Mouse (Mus musculus) liver, embryonic 16.5 days (tissue): ENCODE data around the gene Eya4. TPM values are rescaled to one million over a fixed set of nuclear protein-coding genes. Genes with fewer than 3 reads are reported as not detected.

Experiments used
- ATAC-seq: fragments of 200-750 bp; cut with Nextera tagmentation; 2 replicates; pipeline ENCODE4 v1.8.0; 2017; ENCODE audit warnings: low read depth, mild to moderate bottlenecking, moderate number of reproducible peaks, moderate library complexity
- H3K27ac ChIP-seq: fragments of 300-500 bp; sonication (generic); 2 replicates; pipeline ENCODE4 v1.5.1; 2014; ENCODE audit warnings: mild to moderate bottlenecking, low read length
- H3K27me3 ChIP-seq: fragments of 300-500 bp; sonication (generic); 2 replicates; pipeline ENCODE4 v1.6.1; 2014; ENCODE audit warnings: low read depth, low read length, mixed read lengths; ENCODE audit not compliant: control insufficient read depth, insufficient read depth
- H3K36me3 ChIP-seq: fragments of 300-500 bp; sonication (generic); 2 replicates; pipeline ENCODE4 v1.6.1; 2014; ENCODE audit warnings: mild to moderate bottlenecking; ENCODE audit not compliant: control insufficient read depth, insufficient read depth
- H3K4me1 ChIP-seq: fragments of 300-500 bp; sonication (generic); 2 replicates; pipeline ENCODE4 v1.6.1; 2014; ENCODE audit warnings: low read depth, low read length, mixed read lengths; ENCODE audit not compliant: control insufficient read depth
- H3K4me2 ChIP-seq: fragments of 300-500 bp; sonication (generic); 2 replicates; pipeline ENCODE4 v1.6.1; 2014; ENCODE audit warnings: low read depth, low read length, mixed read lengths
- H3K4me3 ChIP-seq: fragments of 300-500 bp; sonication (generic); 2 replicates; pipeline ENCODE4 v1.5.1; 2014; ENCODE audit warnings: low read depth, mild to moderate bottlenecking, low read length
- H3K9ac ChIP-seq: fragments of 300-500 bp; sonication (generic); 2 replicates; pipeline ENCODE4 v1.6.1; 2014; ENCODE audit warnings: low read depth, low read length
- H3K9me3 ChIP-seq: fragments of 300-500 bp; sonication (generic); replicated peaks from 2 replicates; pipeline ENCODE4 v1.6.1; 2016; ENCODE audit warnings: low read length; ENCODE audit not compliant: control insufficient read depth
- WGBS: fragments of 180-500 bp; shearing (Covaris S2); extraction: QIAGEN DNeasy Blood & Tissue Kit; methylation state at CpG from one replicate; pipeline ENCODE4 v1.1.7; 2014; ENCODE audit not compliant: insufficient replicate concordance; 5-methylcytosine and 5-hydroxymethylcytosine counted together
- polyA plus RNA-seq: library from polyadenylated mRNA; unstranded; fragments of >200 nt; fragmentation: Nextera tagmentation; extraction: Ambion mirVana; gene quantifications from 2 replicates; pipeline ENCODE4 v1.2.1, GENCODE M21; 2015

The Eya4 gene
- polyA plus RNA-seq, 1 experiment from 2014 or later: 0.11 TPM

- H3K4me1 ChIP-seq: no peaks in the 10 kb centered on the region
- 53% methylated on average over 6 of the region's 6 CpGs for WGBS
- H3K27ac ChIP-seq: no peak overlapping the region
- no peak overlapping the region for H3K9ac ChIP-seq
- H3K36me3 ChIP-seq: no peaks in the 10 kb centered on the region
- H3K4me2 ChIP-seq: no peak overlapping the region
- H3K9me3 ChIP-seq: no peaks in the 10 kb centered on the region
- no peak overlapping the region for H3K4me3 ChIP-seq
- H3K27me3 ChIP-seq: no peaks in the 10 kb centered on the region
- ATAC-seq: no peak
Observed at GRCm38 (mm10) chr10:23179285-23179684, 171.3 kb downstream of the Eya4 start.

GRCm38 (mm10) chr10:23177347-23178046 lies 173.1 kb downstream of the Eya4 start:
- H3K36me3 ChIP-seq: no peaks in the 10 kb centered on the region
- WGBS: 48% methylated on average over 5 of the region's 5 CpGs
- H3K4me1 ChIP-seq: no peaks in the 10 kb centered on the region
- no peak for ATAC-seq
- no peak overlapping the region for H3K4me3 ChIP-seq
- no peaks in the 10 kb centered on the region for H3K27me3 ChIP-seq
- no peaks in the 10 kb centered on the region for H3K9me3 ChIP-seq
- H3K27ac ChIP-seq: no peak overlapping the region
- H3K4me2 ChIP-seq: no peak overlapping the region
- no peak overlapping the region for H3K9ac ChIP-seq

DNA sequence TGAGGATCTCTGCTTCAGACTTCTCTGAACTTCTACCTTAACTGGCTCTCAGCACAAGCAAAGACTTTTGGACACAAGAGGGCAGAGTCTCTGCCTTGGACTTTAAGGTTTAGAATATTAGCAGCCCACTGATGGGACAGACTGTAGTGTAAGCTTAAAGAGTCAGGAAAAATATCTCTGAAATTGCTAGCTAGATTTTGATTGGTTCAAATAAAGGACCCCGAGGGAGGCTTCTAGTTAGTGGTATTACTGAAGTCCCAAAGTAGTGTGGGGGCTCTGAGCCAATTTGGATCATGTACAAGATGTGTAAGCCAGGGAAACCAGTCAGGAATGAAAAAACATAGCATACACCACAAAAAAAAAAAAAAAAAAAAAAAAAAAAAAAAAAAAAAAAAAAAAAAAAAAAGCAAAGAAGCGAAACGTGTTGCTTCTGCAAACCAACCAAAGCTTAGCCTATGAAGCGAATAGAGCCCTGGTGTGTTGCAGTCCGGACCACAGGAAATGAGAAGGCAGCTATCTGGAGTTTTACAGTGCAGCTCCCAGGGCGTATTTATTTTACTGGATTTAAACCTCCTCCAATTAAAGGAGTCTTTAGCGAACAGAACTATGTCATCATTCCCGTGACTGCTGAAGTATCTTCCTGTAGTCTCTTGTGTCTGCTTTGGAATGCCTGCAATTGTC lies 173.8 kb downstream of the Eya4 start:
- Histone ChIP-seq H3K4me3 (no peak overlapping the region), H3K4me2 (no peak overlapping the region), H3K9ac (no peak overlapping the region), H3K27ac (no peak overlapping the region), H3K27me3 (no peaks in the 10 kb centered on the region), H3K9me3 (no peaks in the 10 kb centered on the region), H3K4me1 (no peaks in the 10 kb centered on the region), H3K36me3 (no peaks in the 10 kb centered on the region)
- 38% methylated on average over 8 of the region's 8 CpGs for WGBS
- no peak for ATAC-seq

DNA sequence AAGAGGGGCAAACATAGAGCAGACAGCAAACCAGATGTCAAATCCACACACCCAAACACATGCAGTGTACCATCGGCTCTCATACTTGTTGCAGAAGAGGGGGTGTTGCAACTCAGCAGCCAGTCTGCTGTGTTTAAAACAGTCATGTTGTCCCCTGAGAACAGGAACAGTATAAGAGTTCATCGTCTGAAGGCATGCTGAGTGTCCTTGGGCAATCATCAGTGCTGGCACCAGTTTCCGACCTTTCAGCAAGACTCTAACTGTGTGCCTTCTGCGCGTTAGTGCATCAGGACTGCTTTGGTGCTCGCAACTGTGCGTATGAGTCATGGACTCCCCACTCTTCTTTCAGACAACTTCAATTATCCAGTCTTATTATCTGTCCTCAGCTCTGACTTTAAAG lies 179.0 kb downstream of the Eya4 start:
- Histone ChIP-seq H3K27me3 (no peaks in the 10 kb centered on the region), H3K9me3 (no peaks in the 10 kb centered on the region), H3K4me2 (no peak overlapping the region), H3K4me1 (no peaks in the 10 kb centered on the region), H3K9ac (no peak overlapping the region), H3K27ac (no peak overlapping the region), H3K4me3 (no peak overlapping the region), H3K36me3 (no peaks in the 10 kb centered on the region)
- no peak for ATAC-seq
- WGBS: 84% methylated on average over 7 of the region's 7 CpGs

DNA sequence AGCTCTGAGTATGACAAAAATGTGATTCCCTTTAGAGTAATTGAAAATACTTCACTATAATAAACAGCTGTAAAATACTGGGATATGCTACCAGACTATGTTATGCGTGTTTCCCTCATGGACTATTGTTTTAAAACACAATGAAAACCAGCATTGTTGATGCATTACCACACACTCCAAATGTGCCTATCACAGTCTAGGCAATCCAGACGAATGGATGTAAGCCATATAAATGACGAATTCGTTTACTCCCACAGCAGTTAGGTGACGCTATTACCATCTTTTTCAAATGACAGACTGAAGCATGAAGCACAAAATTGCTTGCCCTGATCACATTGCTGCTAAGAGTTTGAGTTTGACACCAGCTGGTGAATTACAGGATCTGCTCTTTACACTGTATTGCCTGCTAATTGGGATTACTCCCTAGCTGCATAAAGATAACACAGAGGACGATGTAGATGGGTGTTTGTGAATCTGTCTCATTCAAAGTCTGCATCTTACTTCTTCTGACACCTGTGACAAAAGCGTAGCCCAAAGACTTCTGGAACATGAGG lies 185.4 kb downstream of the Eya4 start:
- H3K4me2 ChIP-seq: no peak overlapping the region
- WGBS: 53% methylated on average over 7 of the region's 7 CpGs
- no peak for ATAC-seq
- H3K36me3 ChIP-seq: no peaks in the 10 kb centered on the region
- no peak overlapping the region for H3K27ac ChIP-seq
- no peaks in the 10 kb centered on the region for H3K4me1 ChIP-seq
- H3K9ac ChIP-seq: no peak overlapping the region
- no peaks in the 10 kb centered on the region for H3K9me3 ChIP-seq
- no peak overlapping the region for H3K4me3 ChIP-seq
- no peaks in the 10 kb centered on the region for H3K27me3 ChIP-seq

DNA sequence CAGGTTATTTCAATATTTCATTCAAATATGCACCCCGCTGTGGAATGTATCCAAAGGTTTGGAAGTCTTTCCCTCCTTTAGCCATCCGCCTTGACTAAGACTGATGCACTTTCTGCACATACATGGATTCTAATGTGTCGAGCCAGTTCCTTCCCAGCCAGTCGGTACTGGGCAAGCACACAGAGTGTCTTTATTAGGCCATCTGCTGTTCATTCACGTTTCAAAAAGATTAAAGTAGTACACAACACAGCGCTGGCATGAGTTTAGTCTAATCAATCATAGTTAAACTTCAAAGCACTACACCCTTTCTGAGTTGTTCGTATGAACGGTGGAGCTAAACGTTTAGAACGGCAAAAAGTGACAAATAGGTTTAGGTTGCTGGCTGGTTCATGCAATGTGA lies 190.7 kb downstream of the Eya4 start:
- no peak overlapping the region for H3K4me2 ChIP-seq
- H3K36me3 ChIP-seq: no peaks in the 10 kb centered on the region
- H3K27ac ChIP-seq: no peak overlapping the region
- no peak for ATAC-seq
- no peaks in the 10 kb centered on the region for H3K27me3 ChIP-seq
- H3K9me3 ChIP-seq: no peaks in the 10 kb centered on the region
- H3K4me3 ChIP-seq: no peak overlapping the region
- 67% methylated on average over 10 of the region's 10 CpGs for WGBS
- no peaks in the 10 kb centered on the region for H3K4me1 ChIP-seq
- no peak overlapping the region for H3K9ac ChIP-seq

- Histone ChIP-seq H3K4me2 (no peak overlapping the region), H3K27ac (no peak overlapping the region), H3K27me3 (no peaks in the 10 kb centered on the region), H3K36me3 (no peaks in the 10 kb centered on the region), H3K4me1 (no peaks in the 10 kb centered on the region), H3K9ac (no peak overlapping the region), H3K9me3 (no peaks in the 10 kb centered on the region), H3K4me3 (no peak overlapping the region)
- WGBS: 72% methylated on average over 11 of the region's 11 CpGs
- no peak for ATAC-seq
Observed at GRCm38 (mm10) chr10:23159138-23159537, 191.4 kb downstream of the Eya4 start.

DNA sequence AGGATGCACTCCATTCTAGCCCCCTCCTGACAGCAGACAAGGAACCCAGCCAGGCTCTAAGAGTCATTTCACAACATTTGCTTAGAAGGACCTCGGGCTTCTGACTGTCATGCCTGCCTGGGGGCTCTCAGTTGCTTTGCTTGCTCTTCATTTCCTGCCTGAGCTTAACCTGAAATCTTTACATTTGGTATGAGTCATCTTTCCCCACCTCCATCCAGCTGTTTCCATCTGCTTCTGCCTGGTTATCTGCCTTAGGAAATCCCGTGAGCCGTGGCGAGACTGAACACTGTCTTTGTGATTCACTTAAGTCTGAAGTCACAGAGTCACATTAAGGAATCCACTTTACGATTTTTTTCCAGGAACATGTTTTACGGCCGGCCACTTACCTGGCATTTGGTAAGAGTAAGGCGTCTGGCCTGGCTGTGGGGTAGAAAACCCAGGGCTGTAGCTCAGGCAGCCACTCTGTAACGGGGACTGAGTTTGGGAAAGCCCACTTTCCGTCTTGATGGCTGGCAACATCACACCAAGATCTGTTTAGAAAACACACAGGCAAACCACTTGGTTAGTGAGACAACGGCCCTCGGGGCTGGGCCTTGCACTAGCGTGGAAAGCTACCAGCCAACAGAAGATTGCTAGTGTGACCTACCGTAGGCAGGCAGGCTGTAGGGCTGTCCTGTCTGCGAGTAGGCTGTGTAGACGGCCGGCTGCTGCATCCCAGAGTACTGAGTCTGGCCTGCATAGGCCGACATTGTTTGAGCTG lies 193.5 kb downstream of the Eya4 start:
- Histone ChIP-seq H3K9me3 (no peaks in the 10 kb centered on the region), H3K27ac (no peak overlapping the region), H3K36me3 (no peaks in the 10 kb centered on the region), H3K4me2 (no peak overlapping the region), H3K27me3 (no peaks in the 10 kb centered on the region), H3K4me3 (no peak overlapping the region), H3K4me1 (no peaks in the 10 kb centered on the region), H3K9ac (no peak overlapping the region)
- 54% methylated on average over 18 of the region's 18 CpGs for WGBS
- ATAC-seq: no peak

DNA sequence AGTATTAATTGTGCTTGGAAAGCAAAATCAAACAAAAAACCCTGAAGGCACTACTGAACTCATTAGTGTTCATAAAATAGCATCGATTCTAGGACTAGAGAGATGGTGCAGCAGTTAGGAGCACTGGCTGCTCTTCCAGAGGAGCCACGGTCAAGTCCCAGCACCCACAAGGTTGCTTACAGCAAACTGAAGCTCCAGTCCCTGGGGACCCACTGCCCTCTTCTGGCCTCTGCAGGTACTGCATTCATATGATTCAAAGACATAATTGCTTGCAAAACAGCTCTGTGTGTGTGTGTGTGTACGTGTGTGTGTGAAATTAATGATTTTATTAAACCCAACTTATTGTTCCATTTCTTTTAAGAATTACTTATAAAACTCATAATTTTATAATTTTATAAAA lies 200.2 kb downstream of the Eya4 start:
- Histone ChIP-seq H3K9me3 (no peaks in the 10 kb centered on the region), H3K27me3 (no peaks in the 10 kb centered on the region), H3K36me3 (no peaks in the 10 kb centered on the region), H3K4me1 (no peaks in the 10 kb centered on the region), H3K27ac (no peak overlapping the region), H3K9ac (no peak overlapping the region), H3K4me3 (no peak overlapping the region), H3K4me2 (no peak overlapping the region)
- WGBS: 68% methylated on average over 3 of the region's 3 CpGs
- no peak for ATAC-seq
